Mouse (Mus musculus) adrenal gland, postnatal 4 days (tissue): ENCODE results near the gene Lasp1. TPM values are rescaled to one million over a fixed set of nuclear protein-coding genes. Genes with fewer than 3 reads are reported as not detected.
A peak's percentile ranks its signal among the peaks of the same experiment; 100 is the strongest.
"Not testable (repeated sequence)": the region's sequence is repeated elsewhere in the genome, so short reads cannot be mapped to it uniquely, and the experiment has no call there.

Experiments used
- DNase-seq, 2 experiments: peaks; one replicate each; pipeline ENCODE4 v3.0.0; 2021 to 2022; ENCODE audit warnings: low spot score in 2 of 2, mixed read lengths in 2 of 2
- total RNA-seq, 2 experiments: library from RNA; stranded (reverse); gene quantifications; 2 replicates each; pipeline ENCODE4 v1.2.3; 2021

The Lasp1 gene
- total RNA-seq, 2 experiments from 2014 or later: 184 to 192 TPM

GRCm38 (mm10) chr11:97866091-97866888 lies 67.5 kb downstream of the Lasp1 start:
- no peak for DNase-seq

GRCm38 (mm10) chr11:97867591-97867990 lies 68.8 kb downstream of the Lasp1 start:
- DNase-seq: no peak

DNA sequence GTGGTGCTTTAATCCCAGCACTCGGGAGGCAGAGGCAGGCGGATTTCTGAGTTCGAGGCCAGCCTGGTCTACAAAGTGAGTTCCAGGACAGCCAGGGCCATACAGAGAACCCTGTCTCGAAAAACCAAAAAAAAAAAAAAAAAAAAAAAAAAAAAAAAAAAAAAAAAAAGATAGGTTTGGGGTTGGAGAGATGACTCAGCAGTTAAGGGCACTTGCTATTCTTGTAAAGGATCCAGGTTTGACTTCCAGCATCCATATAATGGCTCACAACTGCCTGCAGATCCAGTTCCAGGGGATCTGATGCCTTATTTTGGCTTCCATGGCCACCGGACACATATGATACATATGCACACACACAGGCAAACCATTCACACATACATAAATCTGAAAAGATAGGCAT lies 73.6 kb downstream of the Lasp1 start:
- DNase-seq: not testable (repeated sequence)

GRCm38 (mm10) chr11:97874396-97874795 lies 75.6 kb downstream of the Lasp1 start:
- DNase-seq: no peak

- no peak for DNase-seq
Measured at GRCm38 (mm10) chr11:97877341-97877740, 78.5 kb downstream of the Lasp1 start.

DNA sequence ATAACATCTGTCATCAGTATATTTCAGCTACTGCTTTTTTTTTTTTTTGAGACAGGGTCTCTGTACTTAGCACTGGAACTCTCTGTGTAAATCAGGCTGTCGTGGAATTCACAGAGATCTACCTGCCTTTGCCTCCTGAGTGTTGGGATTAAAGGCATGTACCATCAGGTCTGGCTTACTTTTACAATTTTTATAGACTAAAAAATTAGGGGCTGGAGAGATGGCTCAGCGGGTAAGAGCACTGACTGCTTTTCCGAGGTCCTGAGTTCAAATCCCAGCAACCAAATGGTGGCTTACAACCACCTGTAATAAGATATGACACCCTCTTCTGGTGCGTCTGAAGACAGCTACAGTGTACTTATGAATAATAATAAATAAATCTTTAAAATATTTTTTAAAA lies 81.6 kb downstream of the Lasp1 start:
- DNase-seq: no peak

DNA sequence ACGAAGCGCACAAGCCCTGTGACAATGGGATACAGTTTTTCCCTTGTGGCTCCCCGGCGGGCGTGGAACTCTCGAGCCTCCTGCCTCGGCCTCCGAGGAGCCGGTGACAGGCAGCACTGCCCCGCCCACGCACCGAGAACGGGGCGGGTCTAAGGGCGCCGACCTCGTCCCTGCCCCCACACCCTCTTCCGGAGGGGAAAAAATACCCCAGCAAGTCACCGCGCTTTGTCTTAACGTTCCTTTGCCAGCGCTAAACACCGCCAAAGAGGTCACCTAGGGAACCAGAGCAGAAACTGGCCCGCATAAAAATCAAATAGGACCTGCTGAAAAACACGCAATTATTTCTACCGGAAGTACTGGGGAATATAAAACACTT lies 84.7 kb downstream of the Lasp1 start:
- peak; percentile 36 to 43 for DNase-seq

- peak; percentile 79 to 93 for DNase-seq
Measured at GRCm38 (mm10) chr11:97883918-97884600, 85.3 kb downstream of the Lasp1 start, which contains the start of gene Fbxo47. Fbxo47 (minus strand) TSS chr11:97884154.

DNA sequence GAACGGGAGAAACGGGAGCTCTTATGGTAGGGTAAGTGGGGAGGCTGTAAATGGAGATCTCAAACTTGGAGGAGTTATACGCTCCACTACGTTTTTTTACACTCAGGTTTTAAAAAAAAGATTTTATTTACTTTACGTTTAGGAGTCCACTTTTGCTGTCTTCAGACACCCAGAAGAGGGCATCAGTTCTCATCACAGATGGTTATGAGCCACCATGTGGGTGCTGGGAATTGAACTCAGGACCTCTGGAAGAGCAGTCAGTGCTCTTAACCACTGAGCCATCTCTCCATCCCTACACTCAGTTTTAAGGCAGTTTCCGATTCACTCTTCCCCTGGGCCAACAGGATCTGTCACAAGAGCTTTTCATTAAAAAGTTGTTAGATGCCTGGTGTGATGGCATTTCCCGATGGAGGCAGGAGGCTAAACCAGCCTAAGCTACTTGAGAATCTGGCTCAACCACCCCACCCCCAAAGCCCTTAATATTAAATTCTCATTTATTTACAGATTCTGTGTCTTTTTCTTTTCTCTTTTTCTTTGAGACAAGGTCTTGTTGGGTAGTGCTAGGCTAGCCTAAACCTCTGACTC lies 85.9 kb downstream of the Lasp1 start:
- no peak for DNase-seq

GRCm38 (mm10) chr11:97885296-97885915 lies 86.6 kb downstream of the Lasp1 start:
- DNase-seq: no peak

Other genes starting within 250 kb of the Lasp1 start
- 10 to 100 TPM; 12.0 to 14.3 TPM for gene Srcin1, start 222.8 kb upstream of the Lasp1 start, total RNA-seq
- gene Epop, start 169.3 kb upstream of the Lasp1 start, total RNA-seq: 1 to 10 TPM; 4.2 to 4.7 TPM
- 10 to 100 TPM; 49.0 to 59.7 TPM for gene Mllt6, start 135.6 kb upstream of the Lasp1 start, total RNA-seq
- 100 to 1,000 TPM; 105 to 109 TPM for gene Cisd3, start 113.2 kb upstream of the Lasp1 start, total RNA-seq
- gene Pcgf2, start 98.5 kb upstream of the Lasp1 start, total RNA-seq: 10 to 100 TPM; 69.9 to 71.5 TPM
- 100 to 1,000 TPM; 193 to 221 TPM for gene Psmb3, start 95.6 kb upstream of the Lasp1 start, total RNA-seq
- gene Pip4k2b, start 54.3 kb upstream of the Lasp1 start, total RNA-seq: 10 to 100 TPM; 36.0 to 39.1 TPM
- gene Cwc25, start 32.4 kb upstream of the Lasp1 start, total RNA-seq: 10 to 100 TPM; 23.0 to 24.5 TPM
- gene 1700001P01Rik, start 23.1 kb upstream of the Lasp1 start, total RNA-seq: under 1 TPM in 1 of 2 experiments, not detected in 1; 0.87 TPM
- gene Rpl23, start 16.6 kb upstream of the Lasp1 start, total RNA-seq: 1,000 to 10,000 TPM; 1,280 to 1,304 TPM
- gene B230217C12Rik, start 41.8 kb downstream of the Lasp1 start, total RNA-seq: 1 to 10 TPM; 6.6 to 6.7 TPM
- gene Fbxo47, start 85.2 kb downstream of the Lasp1 start, total RNA-seq: 1 to 10 TPM; 1.2 to 1.8 TPM
- gene Plxdc1, start 187.4 kb downstream of the Lasp1 start, total RNA-seq: 10 to 100 TPM; 12.5 to 13.3 TPM
- gene Arl5c, start 197.2 kb downstream of the Lasp1 start, total RNA-seq: 1 to 10 TPM; 1.6 to 1.9 TPM
- gene Cacnb1, start 224.0 kb downstream of the Lasp1 start, total RNA-seq: 10 to 100 TPM; 18.8 TPM
- gene Rpl19, start 227.7 kb downstream of the Lasp1 start, total RNA-seq: 1,000 to 10,000 TPM; 1,362 to 1,367 TPM